Mouse (Mus musculus): ENCODE measurements around the gene Tsr1. TPM values are rescaled to one million over a fixed set of nuclear protein-coding genes. Genes with fewer than 3 reads are reported as not detected.

Tsr1 gene
- polyA plus RNA-seq (2015; fragmentation: Illumina TruSeq; extraction: RNeasy Lipid Tissue Mini Kit (QIAGEN cat#74804); ENCODE audit: insufficient read depth, low replicate concordance): 61.4 TPM

GRCm38 (mm10) chr11:74897678-74898516, at the start of gene Tsr1:
TSS of gene Tsr1 (plus strand) at chr11:74898071.

DNA sequence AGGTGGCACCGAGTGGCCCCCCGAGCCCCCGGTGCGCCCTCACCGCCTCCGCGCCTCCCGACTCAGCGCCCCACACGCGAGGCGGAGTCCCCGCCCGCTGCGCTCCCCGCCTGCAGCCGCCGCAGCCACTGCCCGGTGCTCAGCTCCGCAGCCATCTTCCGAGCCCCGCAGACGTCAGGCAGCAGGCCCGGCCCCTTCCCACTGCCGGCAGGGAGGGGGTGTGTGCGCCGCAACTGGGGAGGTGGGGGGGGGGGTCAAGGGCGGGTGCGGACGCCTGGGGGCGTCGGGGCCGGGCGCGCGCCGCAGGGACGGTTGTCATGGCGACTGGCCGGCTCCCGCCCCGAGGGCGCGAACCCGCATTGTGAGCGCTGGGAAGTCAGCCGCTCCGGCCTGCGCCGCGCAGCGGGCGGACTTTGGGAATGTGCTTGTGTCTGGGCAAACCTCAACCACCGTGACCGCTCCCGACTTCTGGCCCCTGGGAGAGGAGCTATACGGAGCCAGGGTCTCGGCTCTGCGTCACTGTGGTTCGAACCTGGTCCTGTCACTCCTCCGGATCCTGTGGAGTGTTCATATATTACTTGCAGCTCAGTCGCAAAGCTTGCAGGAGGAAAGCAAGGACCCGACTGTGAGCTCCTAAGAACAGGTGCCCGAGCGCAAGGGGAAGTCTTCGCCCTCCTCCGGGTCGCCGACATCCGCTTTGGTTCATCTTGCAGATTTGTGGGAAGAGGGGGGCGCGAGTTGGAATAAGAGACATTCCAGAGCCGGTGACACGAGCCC, 782 bp upstream of the Tsr1 start, which contains the start of gene Sgsm2:
TSS of gene Sgsm2 (minus strand) at position 160 of the 777 bp plus-strand sequence.

GRCm38 (mm10) chr11:74925577-74926387, 27.9 kb downstream of the Tsr1 start, which contains the start of the genes Smg6 and Srr:
TSS of gene Smg6 (plus strand) at chr11:74925823.
TSS of gene Srr (minus strand) at chr11:74925948.

Other genes starting within 250 kb of the Tsr1 start
- 14.8 TPM for gene Cluh, start 248.6 kb upstream of the Tsr1 start, polyA plus RNA-seq (2015; fragmentation: Illumina TruSeq; extraction: RNeasy Lipid Tissue Mini Kit (QIAGEN cat#74804); ENCODE audit: insufficient read depth, low replicate concordance)
- 187 TPM for gene Pafah1b1, start 173.4 kb upstream of the Tsr1 start, polyA plus RNA-seq (2015; fragmentation: Illumina TruSeq; extraction: RNeasy Lipid Tissue Mini Kit (QIAGEN cat#74804); ENCODE audit: insufficient read depth, low replicate concordance)
- gene Mettl16, start 127.2 kb upstream of the Tsr1 start, polyA plus RNA-seq (2015; fragmentation: Illumina TruSeq; extraction: RNeasy Lipid Tissue Mini Kit (QIAGEN cat#74804); ENCODE audit: insufficient read depth, low replicate concordance): 25.5 TPM
- gene Mnt, start 67.2 kb upstream of the Tsr1 start, polyA plus RNA-seq (2015; fragmentation: Illumina TruSeq; extraction: RNeasy Lipid Tissue Mini Kit (QIAGEN cat#74804); ENCODE audit: insufficient read depth, low replicate concordance): 9.4 TPM
- 3.1 TPM for gene Sgsm2, start 1.0 kb upstream of the Tsr1 start, polyA plus RNA-seq (2015; fragmentation: Illumina TruSeq; extraction: RNeasy Lipid Tissue Mini Kit (QIAGEN cat#74804); ENCODE audit: insufficient read depth, low replicate concordance)
- 24.2 TPM for gene Smg6, start 27.8 kb downstream of the Tsr1 start, polyA plus RNA-seq (2015; fragmentation: Illumina TruSeq; extraction: RNeasy Lipid Tissue Mini Kit (QIAGEN cat#74804); ENCODE audit: insufficient read depth, low replicate concordance)
- gene Srr, start 27.9 kb downstream of the Tsr1 start, polyA plus RNA-seq (2015; fragmentation: Illumina TruSeq; extraction: RNeasy Lipid Tissue Mini Kit (QIAGEN cat#74804); ENCODE audit: insufficient read depth, low replicate concordance): 20.3 TPM

Data from spleen, adult 10 weeks (tissue).